ENCODE assay signal across 16 mouse cellular contexts in genomic region chr1:138247699-138248483, GRCm38 (mm10). TPM values are rescaled to one million over a fixed set of nuclear protein-coding genes. Genes with fewer than 3 reads are reported as not detected.
DNase-seq lines count a peak whose midpoint lies in the region; ATAC-seq lines count a peak whose summit lies in the region.
"Had no signal": no experiment of that assay in that cellular context is flagged by ENCODE, and none has a peak within 500 bp of the region (broad histone marks: within the 10 kb centered on the region; RNA-seq: fewer than 3 reads in every experiment).

No protein-coding gene starts in this region.

- no peaks in the 10 kb centered on the region for H3K36me3 ChIP-seq in hindbrain, embryonic 13.5 days
- H3K36me3 ChIP-seq in kidney, embryonic 15.5 days, result no peaks in the 10 kb centered on the region
- H3K36me3 ChIP-seq: heart, embryonic 12.5 days; midbrain, embryonic 15.5 days had no signal

- no peak overlapping the region for H3K4me2 ChIP-seq in hindbrain, embryonic 13.5 days
- H3K4me2 ChIP-seq in kidney, embryonic 15.5 days, result no peak overlapping the region
- H3K4me2 ChIP-seq: heart, embryonic 12.5 days; midbrain, embryonic 15.5 days had no signal

- DNase-seq in thymus, postnatal 0 days (ENCODE audit: low spot score), result peak; percentile 21
- DNase-seq in thymus, adult 18-20 months, result no peak
- peak; percentile 50 for DNase-seq in T-cell, adult 2 months (ENCODE audit: low spot score)
- DNase-seq in naive thymus-derived CD4-positive, alpha-beta T cell, adult 2 months (ENCODE audit: low read depth), result peak; percentile 68
- DNase-seq in adrenal gland, postnatal 10 days, result no peak

- no peak overlapping the region for H3K27ac ChIP-seq in hindbrain, embryonic 13.5 days
- no peak overlapping the region for H3K27ac ChIP-seq in kidney, embryonic 15.5 days
- H3K27ac ChIP-seq: midbrain, embryonic 15.5 days had no signal

- H3K9me3 ChIP-seq in hindbrain, embryonic 13.5 days, result no peaks in the 10 kb centered on the region
- no peaks in the 10 kb centered on the region for H3K9me3 ChIP-seq in kidney, embryonic 15.5 days (replicated peaks)
- H3K9me3 ChIP-seq: heart, embryonic 12.5 days; midbrain, embryonic 15.5 days had no signal

- no peak overlapping the region for H3K9ac ChIP-seq in hindbrain, embryonic 13.5 days
- no peak overlapping the region for H3K9ac ChIP-seq in kidney, embryonic 15.5 days
- H3K9ac ChIP-seq: heart, embryonic 12.5 days; midbrain, embryonic 15.5 days had no signal

- peaks cover 6% of the 10 kb centered on the region; the same call in 1 of the 2 replicates for H3K4me1 ChIP-seq in hindbrain, embryonic 13.5 days (replicated peaks)
- H3K4me1 ChIP-seq in kidney, embryonic 15.5 days, result peaks cover 6% of the 10 kb centered on the region
- H3K4me1 ChIP-seq: midbrain, embryonic 15.5 days had no signal

- ATAC-seq in hematopoietic stem cell, adult 5-6 weeks (replicated peaks in 1 of 2; ENCODE audit: insufficient read depth in 1 of 2, low FRiP score in 2 of 2, low TSS enrichment in 1 of 2, low read depth in 1 of 2, poor library complexity in 2 of 2, severe bottlenecking in 2 of 2), result peak; percentile 46 to 72; a peak in 1 of 4 replicates
- no peak for ATAC-seq in hindbrain, embryonic 13.5 days (ENCODE audit: low FRiP score)
- no peak for ATAC-seq in kidney, embryonic 15.5 days (replicated peaks; ENCODE audit: low FRiP score)
- ATAC-seq: forebrain, embryonic 16.5 days; hindbrain, embryonic 16.5 days; midbrain, embryonic 15.5 days had no signal

- WGBS in hindbrain, embryonic 13.5 days, result 91% methylated on average over 8 of the region's 8 CpGs
- 80% methylated on average over 8 of the region's 8 CpGs for WGBS in kidney, embryonic 15.5 days

- no peaks in the 10 kb centered on the region for H3K27me3 ChIP-seq in hindbrain, embryonic 13.5 days
- no peaks in the 10 kb centered on the region for H3K27me3 ChIP-seq in kidney, embryonic 15.5 days
- H3K27me3 ChIP-seq: heart, embryonic 12.5 days; midbrain, embryonic 15.5 days had no signal

- no peak overlapping the region for H3K4me3 ChIP-seq in hindbrain, embryonic 13.5 days
- no peak overlapping the region for H3K4me3 ChIP-seq in kidney, embryonic 15.5 days (replicated peaks)
- H3K4me3 ChIP-seq: heart, embryonic 12.5 days; midbrain, embryonic 15.5 days had no signal

RNA-seq across cellular contexts. Expression of gene Atp6v1g3, which starts 25.6 kb away (rescaled TPM):
- 0.14 and 0.17 TPM in 2 replicates for polyA plus RNA-seq in thymus, postnatal 0 days (2015; fragmentation: Nextera tagmentation; extraction: Ambion mirVana)
- not detected in 2 replicates for total RNA-seq in hematopoietic stem cell, adult 5-6 weeks (2017)
- not detected in 2 replicates for polyA plus RNA-seq in hindbrain, embryonic 13.5 days (2015; fragmentation: Nextera tagmentation; extraction: Ambion mirVana)
- 2.6 and 3.1 TPM in 2 replicates for polyA plus RNA-seq in kidney, embryonic 15.5 days (2015; fragmentation: Nextera tagmentation; extraction: Ambion mirVana)
- not detected for total RNA-seq in adrenal gland, postnatal 10 days (2021)
- total RNA-seq: adrenal gland, adult 18-20 months; ES-E14; left cerebral cortex, adult 18-20 months had no signal
- polyA plus RNA-seq: forebrain, embryonic 16.5 days; heart, embryonic 12.5 days; hindbrain, embryonic 16.5 days; liver, embryonic 16.5 days; midbrain, embryonic 15.5 days had no signal

Comparison
In these comparisons a context has a peak if more than half of its experiments do, and no peak if none do; other contexts are left out.
1. DNase-seq: peak in thymus, postnatal 0 days (single experiment), T-cell, adult 2 months (single experiment) and naive thymus-derived CD4-positive, alpha-beta T cell, adult 2 months (single experiment); none in thymus, adult 18-20 months (0 of 2) and adrenal gland, postnatal 10 days (single experiment).
2. ATAC-seq: peak in hematopoietic stem cell, adult 5-6 weeks (2 of 2); none in hindbrain, embryonic 13.5 days (single experiment) and kidney, embryonic 15.5 days (single experiment).